Mouse (Mus musculus): Measurements from ENCODE around the gene Actr6. TPM values are rescaled to one million over a fixed set of nuclear protein-coding genes. Genes with fewer than 3 reads are reported as not detected.

The Actr6 gene
- total and polyA plus RNA-seq, 2 experiments from 2014 or later: 3.4 to 21.9 TPM

DNA sequence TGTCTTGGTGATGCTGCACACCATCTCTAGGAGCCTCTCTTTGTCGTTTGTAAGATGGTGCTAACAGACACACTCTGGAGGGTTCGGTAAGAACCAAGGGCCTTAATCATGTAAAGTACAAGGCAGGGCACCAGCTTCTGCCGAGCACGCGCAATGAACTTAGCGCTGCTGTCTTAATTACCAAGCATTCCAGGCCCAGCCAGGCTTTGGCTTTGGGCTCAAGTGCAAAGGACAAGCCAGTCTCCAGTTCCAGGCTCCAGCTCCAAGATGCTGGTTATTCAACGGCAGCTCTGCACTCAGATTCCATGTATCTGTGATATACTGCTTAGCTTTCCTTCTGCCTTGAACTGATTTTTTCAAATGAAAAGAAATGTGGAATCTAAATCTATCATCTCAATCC is 64.5 kb downstream of the Actr6 start:
- WGBS: 85% methylated on average over 7 of the region's 7 CpGs
- DNase-seq (ENCODE audit: low spot score): no peak
- Histone ChIP-seq H3K27ac (ENCODE audit: low read depth) (no peak overlapping the region), H3K4me2 (ENCODE audit: low read depth, low read length) (no peak overlapping the region), H3K4me1 (ENCODE audit: control insufficient read depth, insufficient read depth) (no peaks in the 10 kb centered on the region), H3K9ac (replicated peaks; ENCODE audit: low read depth, low read length) (no peak overlapping the region), H3K9me3 (replicated peaks; ENCODE audit: control insufficient read depth, low read length) (no peaks in the 10 kb centered on the region), H3K4me3 (ENCODE audit: low read depth, low read length) (no peak overlapping the region), H3K27me3 (ENCODE audit: control insufficient read depth, insufficient read depth, low read length) (no peaks in the 10 kb centered on the region), H3K36me3 (replicated peaks; ENCODE audit: control insufficient read depth, insufficient read depth, low read length) (peaks cover 5% of the 10 kb centered on the region; the same call in 1 of the 2 replicates)
- TF ChIP-seq EP300 (IDR thresholded peaks at IDR 0.05; ENCODE audit: low read depth): no peak
- TF ChIP-seq CTCF (IDR thresholded peaks at IDR 0.05; ENCODE audit: low read depth): no peak
- no peak for ATAC-seq (ENCODE audit: insufficient read depth, low read depth)

DNA sequence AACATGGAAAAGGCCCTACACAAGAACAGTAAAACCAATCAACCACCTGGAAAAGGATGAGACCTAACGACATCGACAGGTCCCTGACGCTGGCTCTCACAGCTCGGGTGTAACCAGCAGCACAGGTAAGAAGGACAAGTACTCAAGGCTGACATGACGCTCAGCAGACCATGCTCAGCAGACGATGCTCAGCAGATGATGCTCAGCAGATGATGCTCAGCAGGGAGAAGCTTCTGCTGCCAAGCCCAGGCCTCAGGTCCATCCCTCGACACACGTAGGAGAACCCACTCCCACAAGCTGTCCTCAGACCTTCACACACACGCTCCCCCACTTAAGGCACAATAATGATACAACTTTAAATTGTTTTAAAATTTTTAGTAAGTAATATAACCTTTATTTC is 66.4 kb downstream of the Actr6 start:
- Histone ChIP-seq H3K4me1 (ENCODE audit: control insufficient read depth, insufficient read depth) (no peaks in the 10 kb centered on the region), H3K4me2 (ENCODE audit: low read depth, low read length) (no peak overlapping the region), H3K9me3 (replicated peaks; ENCODE audit: control insufficient read depth, low read length) (no peaks in the 10 kb centered on the region), H3K27me3 (ENCODE audit: control insufficient read depth, insufficient read depth, low read length) (no peaks in the 10 kb centered on the region), H3K27ac (ENCODE audit: low read depth) (no peak overlapping the region), H3K36me3 (replicated peaks; ENCODE audit: control insufficient read depth, insufficient read depth, low read length) (peaks cover 16% of the 10 kb centered on the region; the same call in 1 of the 2 replicates), H3K4me3 (ENCODE audit: low read depth, low read length) (no peak overlapping the region), H3K9ac (replicated peaks; ENCODE audit: low read depth, low read length) (no peak overlapping the region)
- WGBS: 86% methylated on average over 9 of the region's 9 CpGs
- ATAC-seq (ENCODE audit: insufficient read depth, low read depth) (no peak), DNase-seq (ENCODE audit: low spot score) (no peak)
- TF ChIP-seq CTCF (IDR thresholded peaks at IDR 0.05; ENCODE audit: low read depth) (no peak), EP300 (IDR thresholded peaks at IDR 0.05; ENCODE audit: low read depth) (no peak)

DNA sequence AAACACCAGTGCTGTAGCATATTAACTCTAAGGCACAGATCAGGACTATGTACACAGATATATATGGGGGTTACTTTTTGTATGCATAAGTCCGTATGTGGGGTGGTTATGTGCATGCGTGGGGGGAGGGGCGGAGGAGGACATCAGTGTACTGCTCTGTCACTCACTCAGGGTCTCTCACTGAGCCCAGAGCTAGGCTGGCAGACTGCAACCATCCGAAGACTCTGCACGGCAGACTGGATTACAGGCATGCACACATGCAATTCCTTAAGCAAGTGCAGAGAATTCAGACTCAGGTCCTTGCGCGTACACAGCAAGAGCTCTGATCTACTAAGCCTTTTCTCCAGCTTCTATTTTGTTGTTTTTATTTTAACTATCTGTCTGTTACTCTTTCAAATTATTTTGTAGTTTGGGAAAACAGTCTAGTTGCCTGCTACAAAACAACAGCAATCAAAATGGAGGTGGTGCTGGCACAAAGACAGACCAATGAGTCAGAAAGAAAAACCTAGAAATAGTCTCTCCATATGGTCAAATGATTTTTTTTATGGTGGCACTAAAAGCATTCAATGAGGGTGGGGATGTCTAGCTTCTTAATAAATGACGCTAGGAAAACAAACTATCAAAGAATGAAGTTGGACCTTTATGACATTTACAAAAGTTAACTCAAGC is 67.0 kb downstream of the Actr6 start:
- 90% methylated on average over 8 of the region's 8 CpGs for WGBS
- Histone ChIP-seq H3K27ac (ENCODE audit: low read depth) (no peak overlapping the region), H3K9me3 (replicated peaks; ENCODE audit: control insufficient read depth, low read length) (no peaks in the 10 kb centered on the region), H3K4me1 (ENCODE audit: control insufficient read depth, insufficient read depth) (no peaks in the 10 kb centered on the region), H3K27me3 (ENCODE audit: control insufficient read depth, insufficient read depth, low read length) (no peaks in the 10 kb centered on the region), H3K36me3 (replicated peaks; ENCODE audit: control insufficient read depth, insufficient read depth, low read length) (peaks cover 16% of the 10 kb centered on the region), H3K9ac (replicated peaks; ENCODE audit: low read depth, low read length) (no peak overlapping the region), H3K4me2 (ENCODE audit: low read depth, low read length) (no peak overlapping the region), H3K4me3 (ENCODE audit: low read depth, low read length) (no peak overlapping the region)
- TF ChIP-seq CTCF (IDR thresholded peaks at IDR 0.05; ENCODE audit: low read depth): no peak
- TF ChIP-seq EP300 (IDR thresholded peaks at IDR 0.05; ENCODE audit: low read depth): no peak
- ATAC-seq (ENCODE audit: insufficient read depth, low read depth) (no peak), DNase-seq (ENCODE audit: low spot score) (no peak)

Other genes with a start within 250 kb of the Actr6 start
- 0.73 and 1.4 TPM in 2 replicates for gene Nr1h4, start 198.7 kb downstream of the Actr6 start, total RNA-seq (2014; rRNA removed; ENCODE audit: low replicate concordance)
- 1.3 and 1.6 TPM in 2 replicates for gene Nr1h4, start 198.7 kb downstream of the Actr6 start, polyA plus RNA-seq (2015; fragmentation: Nextera tagmentation; extraction: Ambion mirVana)
- gene Slc17a8, start 111.0 kb downstream of the Actr6 start, total RNA-seq (2014; rRNA removed; ENCODE audit: low replicate concordance): not detected in 2 replicates
- 0.03 TPM in 1 of 2 replicates, not detected in the other for gene Slc17a8, start 111.0 kb downstream of the Actr6 start, polyA plus RNA-seq (2015; fragmentation: Nextera tagmentation; extraction: Ambion mirVana)
- gene Scyl2, start 46.0 kb downstream of the Actr6 start, total RNA-seq (2014; rRNA removed; ENCODE audit: low replicate concordance): 31.1 and 43.0 TPM in 2 replicates
- gene Scyl2, start 46.0 kb downstream of the Actr6 start, polyA plus RNA-seq (2015; fragmentation: Nextera tagmentation; extraction: Ambion mirVana): 3.1 and 3.7 TPM in 2 replicates
- gene Uhrf1bp1l, start 12.7 kb upstream of the Actr6 start, total RNA-seq (2014; rRNA removed; ENCODE audit: low replicate concordance): 21.6 and 24.9 TPM in 2 replicates
- 11.2 and 13.7 TPM in 2 replicates for gene Uhrf1bp1l, start 12.7 kb upstream of the Actr6 start, polyA plus RNA-seq (2015; fragmentation: Nextera tagmentation; extraction: Ambion mirVana)
- not detected in 2 replicates for gene Anks1b, start 141.2 kb upstream of the Actr6 start, total RNA-seq (2014; rRNA removed; ENCODE audit: low replicate concordance)
- gene Anks1b, start 141.2 kb upstream of the Actr6 start, polyA plus RNA-seq (2015; fragmentation: Nextera tagmentation; extraction: Ambion mirVana): 0.26 and 0.27 TPM in 2 replicates

Measured in heart, postnatal 0 days (tissue).